Mouse (Mus musculus) embryonic facial prominence, embryonic 10.5 days (tissue): ENCODE results near the gene Serpinh1. TPM values are rescaled to one million over a fixed set of nuclear protein-coding genes. Genes with fewer than 3 reads are reported as not detected.

Experiments
- DNase-seq: peaks from one replicate; pipeline ENCODE4 v3.0.0-alpha.2; 2017; ENCODE audit warnings: low spot score
- H3K27ac ChIP-seq: fragments of 300-500 bp; sonication (generic); replicated peaks from 2 replicates; pipeline ENCODE4 v1.5.1; 2016; ENCODE audit warnings: mild to moderate bottlenecking
- H3K27me3 ChIP-seq: fragments of 300-500 bp; sonication (generic); replicated peaks from 2 replicates; pipeline ENCODE4 v1.6.1; 2016; ENCODE audit warnings: low read depth, mild to moderate bottlenecking; ENCODE audit not compliant: poor library complexity, severe bottlenecking
- H3K36me3 ChIP-seq: fragments of 300-500 bp; sonication (generic); replicated peaks from 2 replicates; pipeline ENCODE4 v1.6.1; 2016; ENCODE audit warnings: mild to moderate bottlenecking, moderate library complexity
- H3K4me1 ChIP-seq: fragments of 300-500 bp; sonication (generic); 2 replicates; pipeline ENCODE4 v1.6.1; 2016
- H3K4me3 ChIP-seq: fragments of 300-500 bp; sonication (generic); 2 replicates; pipeline ENCODE4 v1.5.1; 2016; ENCODE audit warnings: mild to moderate bottlenecking, moderate library complexity
- H3K9me3 ChIP-seq: fragments of 300-500 bp; sonication (generic); 2 replicates; pipeline ENCODE4 v1.6.1; 2016; ENCODE audit warnings: mild to moderate bottlenecking
- WGBS: fragments of 180-500 bp; shearing (Covaris S2); methylation state at CpG from one replicate; pipeline ENCODE4 v1.1.7; 2016; 5-methylcytosine and 5-hydroxymethylcytosine counted together
- polyA plus RNA-seq: library from polyadenylated mRNA; unstranded; fragments of >200 nt; fragmentation: Nextera tagmentation; extraction: Ambion mirVana; gene quantifications from 2 replicates; pipeline ENCODE4 v1.2.1, GENCODE M21; 2016

Gene Serpinh1
- polyA plus RNA-seq, 1 experiment from 2014 or later, result 1,061 TPM

GRCm38 (mm10) chr7:99313253-99313652 lies 39.8 kb downstream of the Serpinh1 start:
- Histone ChIP-seq H3K4me3 (no peak overlapping the region), H3K27me3 (peaks cover 18% of the 10 kb centered on the region), H3K9me3 (no peaks in the 10 kb centered on the region), H3K36me3 (peaks cover 7% of the 10 kb centered on the region; the same call in 1 of the 2 replicates), H3K4me1 (peaks cover 51% of the 10 kb centered on the region), H3K27ac (no peak overlapping the region)
- no peak for DNase-seq
- 72% methylated on average over 8 of the region's 8 CpGs for WGBS

DNA sequence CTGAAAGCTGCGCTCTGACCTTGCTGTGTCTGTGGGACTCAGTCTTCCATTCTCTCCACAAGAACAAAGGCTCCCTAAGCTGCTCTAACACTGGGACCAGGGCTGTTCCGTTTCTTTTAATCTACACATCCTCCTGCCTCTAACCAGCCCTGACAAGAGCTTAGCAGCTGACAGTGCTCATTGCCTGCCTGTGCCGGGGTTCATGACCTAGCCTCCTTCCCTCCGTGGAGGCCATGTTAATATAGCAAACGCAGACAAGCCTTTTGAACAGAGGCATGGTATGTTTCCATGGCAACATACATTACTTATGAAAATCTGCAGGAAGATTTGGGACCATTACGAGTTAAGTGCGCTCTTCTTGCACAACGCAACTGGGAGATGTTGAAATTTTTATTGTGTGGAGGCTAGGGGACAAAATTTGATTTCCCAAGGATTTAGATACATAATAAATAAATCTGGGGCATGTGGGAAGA lies 40.3 kb downstream of the Serpinh1 start:
- peaks cover 51% of the 10 kb centered on the region for H3K4me1 ChIP-seq
- no peaks in the 10 kb centered on the region for H3K9me3 ChIP-seq
- peak; percentile 57 for DNase-seq
- H3K27ac ChIP-seq, result peak overlapping the region; percentile 70
- no peak overlapping the region for H3K4me3 ChIP-seq
- H3K36me3 ChIP-seq, result peaks cover 7% of the 10 kb centered on the region; the same call in 1 of the 2 replicates
- peaks cover 16% of the 10 kb centered on the region for H3K27me3 ChIP-seq
- WGBS, result 42% methylated on average over 8 of the region's 8 CpGs

DNA sequence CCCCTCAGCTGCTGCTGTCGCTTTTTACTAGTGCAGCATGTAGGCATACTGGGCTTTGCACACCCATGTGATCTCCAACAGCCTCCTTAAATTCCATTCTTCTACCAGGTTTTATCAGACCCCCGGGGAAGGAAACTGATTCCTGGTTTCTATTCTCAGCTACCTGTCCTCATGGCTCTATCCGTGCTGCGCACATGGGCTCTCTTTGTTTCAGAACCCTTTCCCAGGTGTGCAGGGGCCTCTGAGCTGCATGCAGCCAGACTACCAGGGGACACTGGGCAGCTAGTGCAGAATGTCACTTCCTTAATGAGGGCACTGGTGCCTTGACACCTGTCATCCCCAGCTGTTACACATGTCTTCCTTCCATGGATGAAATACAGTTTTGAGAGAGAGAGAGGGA lies 41.0 kb downstream of the Serpinh1 start:
- Histone ChIP-seq H3K36me3 (peaks cover 7% of the 10 kb centered on the region; the same call in 1 of the 2 replicates), H3K9me3 (no peaks in the 10 kb centered on the region), H3K4me3 (no peak overlapping the region), H3K27me3 (peaks cover 10% of the 10 kb centered on the region), H3K4me1 (peaks cover 51% of the 10 kb centered on the region), H3K27ac (peak overlapping the region; percentile 70)
- no peak for DNase-seq
- 74% methylated on average over 4 of the region's 4 CpGs for WGBS

- Histone ChIP-seq H3K27me3 (peaks cover 7% of the 10 kb centered on the region), H3K4me3 (no peak overlapping the region), H3K9me3 (no peaks in the 10 kb centered on the region), H3K36me3 (peaks cover under 1% of the 10 kb centered on the region; the same call in 1 of the 2 replicates), H3K27ac (peak overlapping the region; percentile 70; the same call in 1 of the 2 replicates), H3K4me1 (peaks cover 53% of the 10 kb centered on the region)
- no peak for DNase-seq
- WGBS, result 78% methylated on average over 7 of the region's 7 CpGs
Observed at GRCm38 (mm10) chr7:99311433-99311832, 41.6 kb downstream of the Serpinh1 start.

- no peak overlapping the region for H3K4me3 ChIP-seq
- H3K27ac ChIP-seq, result peak overlapping the region; percentile 52
- 9% methylated on average over 3 of the region's 3 CpGs for WGBS
- peak; percentile 32 for DNase-seq
- H3K27me3 ChIP-seq, result 0 out of 2 replicates have a peak, but pooled peaks cover 7% of the 10 kb centered on the region
- no peaks in the 10 kb centered on the region for H3K36me3 ChIP-seq
- no peaks in the 10 kb centered on the region for H3K9me3 ChIP-seq
- peaks cover 63% of the 10 kb centered on the region for H3K4me1 ChIP-seq
Observed at GRCm38 (mm10) chr7:99306640-99307039, 46.4 kb downstream of the Serpinh1 start.

DNA sequence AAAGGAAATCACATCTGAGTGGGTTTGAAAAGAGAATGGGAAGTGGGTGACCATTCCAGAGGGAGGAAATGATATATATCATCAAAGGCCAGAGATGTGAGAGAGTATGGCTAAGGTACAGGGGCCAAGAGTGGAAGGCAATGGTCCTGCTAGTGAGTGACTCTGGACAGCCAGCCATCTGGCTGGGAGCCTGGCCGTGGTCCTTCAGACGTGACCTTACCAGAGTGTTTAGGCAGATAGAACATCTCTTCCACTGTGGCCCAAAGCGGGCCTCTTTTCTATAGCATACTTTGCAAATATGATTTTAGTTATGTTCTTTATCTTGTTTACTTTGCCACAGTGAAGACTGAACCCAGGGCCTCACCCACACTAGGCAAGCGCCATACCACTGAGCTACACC lies 47.4 kb downstream of the Serpinh1 start:
- H3K36me3 ChIP-seq, result no peaks in the 10 kb centered on the region
- H3K27me3 ChIP-seq, result 0 out of 2 replicates have a peak, but pooled peaks cover 7% of the 10 kb centered on the region
- 83% methylated on average over 4 of the region's 4 CpGs for WGBS
- no peak for DNase-seq
- H3K4me3 ChIP-seq, result no peak overlapping the region
- peaks cover 66% of the 10 kb centered on the region for H3K4me1 ChIP-seq
- H3K9me3 ChIP-seq, result no peaks in the 10 kb centered on the region
- no peak overlapping the region for H3K27ac ChIP-seq

- WGBS, result 42% methylated on average over 5 of the region's 5 CpGs
- no peaks in the 10 kb centered on the region for H3K9me3 ChIP-seq
- 0 out of 2 replicates have a peak, but pooled peaks cover 7% of the 10 kb centered on the region for H3K27me3 ChIP-seq
- no peak for DNase-seq
- peaks cover 71% of the 10 kb centered on the region for H3K4me1 ChIP-seq
- no peak overlapping the region for H3K4me3 ChIP-seq
- peak overlapping the region; percentile 68 for H3K27ac ChIP-seq
- no peaks in the 10 kb centered on the region for H3K36me3 ChIP-seq
Observed at GRCm38 (mm10) chr7:99304949-99305372, 48.1 kb downstream of the Serpinh1 start.

DNA sequence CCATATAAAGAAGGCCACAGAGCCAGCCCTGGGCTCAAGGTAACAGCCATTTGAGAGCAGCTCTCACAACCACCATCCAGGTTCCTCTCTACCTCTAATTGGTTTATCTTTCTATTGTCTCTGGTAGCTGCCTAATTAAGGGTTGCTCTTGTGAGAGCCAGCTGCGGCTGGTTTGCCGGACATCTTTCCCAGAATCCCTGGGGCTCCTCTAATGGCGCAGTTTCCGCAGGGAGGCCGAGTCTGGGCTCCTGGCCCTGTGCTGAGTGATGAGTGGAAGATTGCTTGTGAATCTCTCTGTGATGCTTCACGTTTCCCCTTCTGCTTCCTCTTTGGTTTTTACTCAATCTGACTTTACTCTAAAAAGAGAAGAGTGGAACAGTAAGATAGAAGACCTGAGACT lies 49.0 kb downstream of the Serpinh1 start:
- H3K4me3 ChIP-seq, result no peak overlapping the region
- no peaks in the 10 kb centered on the region for H3K27me3 ChIP-seq
- H3K27ac ChIP-seq, result peak overlapping the region; percentile 65
- no peak for DNase-seq
- no peaks in the 10 kb centered on the region for H3K36me3 ChIP-seq
- 40% methylated on average over 6 of the region's 6 CpGs for WGBS
- H3K4me1 ChIP-seq, result peaks cover 71% of the 10 kb centered on the region
- H3K9me3 ChIP-seq, result no peaks in the 10 kb centered on the region

- H3K9me3 ChIP-seq, result no peaks in the 10 kb centered on the region
- DNase-seq, result no peak
- peaks cover 49% of the 10 kb centered on the region for H3K4me1 ChIP-seq
- 43% methylated on average over 3 of the region's 3 CpGs for WGBS
- 0 out of 2 replicates have a peak overlapping the region, but pooled peaks have one; percentile 10 for H3K27ac ChIP-seq
- H3K4me3 ChIP-seq, result no peak overlapping the region
- H3K27me3 ChIP-seq, result no peaks in the 10 kb centered on the region
- H3K36me3 ChIP-seq, result no peaks in the 10 kb centered on the region
Observed at GRCm38 (mm10) chr7:99300650-99301175, 52.3 kb downstream of the Serpinh1 start.

Other genes starting within 250 kb of the Serpinh1 start
- 11.0 and 12.1 TPM in 2 replicates for gene Uvrag, start 212.1 kb downstream of the Serpinh1 start, polyA plus RNA-seq
- gene Dgat2, start 170.5 kb downstream of the Serpinh1 start, polyA plus RNA-seq, result 16.4 and 16.6 TPM in 2 replicates
- gene Mogat2, start 114.6 kb downstream of the Serpinh1 start, polyA plus RNA-seq, result 38.5 and 46.1 TPM in 2 replicates
- 10.2 and 13.4 TPM in 2 replicates for gene Map6, start 85.8 kb downstream of the Serpinh1 start, polyA plus RNA-seq
- 21.4 TPM in 2 replicates for gene Gdpd5, start 28.2 kb upstream of the Serpinh1 start, polyA plus RNA-seq
- 1.4 and 2.3 TPM in 2 replicates for gene Klhl35, start 112.8 kb upstream of the Serpinh1 start, polyA plus RNA-seq
- gene Rps3, start 130.5 kb upstream of the Serpinh1 start, polyA plus RNA-seq, result 769 and 805 TPM in 2 replicates
- 12.6 and 13.7 TPM in 2 replicates for gene Arrb1, start 182.2 kb upstream of the Serpinh1 start, polyA plus RNA-seq